Mouse (Mus musculus) liver, embryonic 12.5 days (tissue): Measurements from ENCODE around the gene Fads6. TPM values are rescaled to one million over a fixed set of nuclear protein-coding genes. Genes with fewer than 3 reads are reported as not detected.

Experiments used
- ATAC-seq: fragments of 200-750 bp; cut with Nextera tagmentation; 2 replicates; pipeline ENCODE4 v1.8.0; 2017; ENCODE audit warnings: moderate number of reproducible peaks, mild to moderate bottlenecking, moderate library complexity
- H3K27ac ChIP-seq: fragments of 300-500 bp; sonication (generic); 2 replicates; pipeline ENCODE4 v1.5.1; 2016; ENCODE audit warnings: mild to moderate bottlenecking
- H3K27me3 ChIP-seq: fragments of 300-500 bp; sonication (generic); replicated peaks from 2 replicates; pipeline ENCODE4 v1.6.1; 2016; ENCODE audit warnings: mild to moderate bottlenecking, moderate library complexity
- H3K36me3 ChIP-seq: fragments of 300-500 bp; sonication (generic); 2 replicates; pipeline ENCODE4 v1.6.1; 2016; ENCODE audit warnings: mild to moderate bottlenecking, moderate library complexity
- H3K4me1 ChIP-seq: fragments of 300-500 bp; sonication (generic); 2 replicates; pipeline ENCODE4 v1.6.1; 2016
- H3K4me2 ChIP-seq: fragments of 300-500 bp; sonication (generic); 2 replicates; pipeline ENCODE4 v1.6.1; 2016; ENCODE audit warnings: mild to moderate bottlenecking, moderate library complexity
- H3K4me3 ChIP-seq: fragments of 300-500 bp; sonication (generic); 2 replicates; pipeline ENCODE4 v1.5.1; 2016; ENCODE audit warnings: mild to moderate bottlenecking, moderate library complexity
- H3K9ac ChIP-seq: fragments of 300-500 bp; sonication (generic); 2 replicates; pipeline ENCODE4 v1.6.1; 2016; ENCODE audit warnings: mild to moderate bottlenecking, moderate library complexity
- H3K9me3 ChIP-seq: fragments of 300-500 bp; sonication (generic); replicated peaks from 2 replicates; pipeline ENCODE4 v1.6.1; 2016; ENCODE audit warnings: mild to moderate bottlenecking, moderate library complexity
- WGBS: fragments of 180-500 bp; shearing (Covaris S2); methylation state at CpG from one replicate; pipeline ENCODE4 v1.1.7; 2016; ENCODE audit not compliant: insufficient replicate concordance; 5-methylcytosine and 5-hydroxymethylcytosine counted together
- polyA plus RNA-seq: library from polyadenylated mRNA; unstranded; fragments of >200 nt; fragmentation: Nextera tagmentation; extraction: Ambion mirVana; gene quantifications from 2 replicates; pipeline ENCODE4 v1.2.1, GENCODE M21; 2016

Fads6 gene
- polyA plus RNA-seq, 1 experiment from 2014 or later = 2.4 TPM

GRCm38 (mm10) chr11:115244840-115245239 is 52.6 kb downstream of the Fads6 start:
- peaks cover 32% of the 10 kb centered on the region for H3K4me1 ChIP-seq
- no peak overlapping the region for H3K4me3 ChIP-seq
- ATAC-seq = peak; percentile 67
- WGBS = 71% methylated on average over 8 of the region's 8 CpGs
- no peak overlapping the region for H3K4me2 ChIP-seq
- H3K27me3 ChIP-seq = peaks cover 37% of the 10 kb centered on the region
- H3K27ac ChIP-seq = peak overlapping the region; percentile 52
- H3K36me3 ChIP-seq = peaks cover 22% of the 10 kb centered on the region
- H3K9ac ChIP-seq = no peak overlapping the region
- H3K9me3 ChIP-seq = no peaks in the 10 kb centered on the region

GRCm38 (mm10) chr11:115243783-115244182 is 53.7 kb downstream of the Fads6 start:
- Histone ChIP-seq H3K27ac (peak overlapping the region; percentile 52; the same call in 1 of the 2 replicates), H3K9me3 (no peaks in the 10 kb centered on the region), H3K36me3 (peaks cover 22% of the 10 kb centered on the region), H3K4me3 (no peak overlapping the region), H3K4me2 (no peak overlapping the region), H3K4me1 (peaks cover 30% of the 10 kb centered on the region), H3K9ac (no peak overlapping the region), H3K27me3 (peaks cover 27% of the 10 kb centered on the region)
- peak; percentile 25; the same call in 1 of the 2 replicates for ATAC-seq
- WGBS = 73% methylated on average over 12 of the region's 12 CpGs

GRCm38 (mm10) chr11:115242746-115243145 is 54.7 kb downstream of the Fads6 start:
- 63% methylated on average over 3 of the region's 3 CpGs for WGBS
- Histone ChIP-seq H3K9ac (no peak overlapping the region), H3K4me3 (no peak overlapping the region), H3K36me3 (peaks cover 22% of the 10 kb centered on the region), H3K4me2 (no peak overlapping the region), H3K27ac (no peak overlapping the region), H3K9me3 (no peaks in the 10 kb centered on the region), H3K27me3 (peaks cover 16% of the 10 kb centered on the region), H3K4me1 (peaks cover 28% of the 10 kb centered on the region)
- no peak for ATAC-seq

- Histone ChIP-seq H3K27me3 (peaks cover 3% of the 10 kb centered on the region), H3K9ac (no peak overlapping the region), H3K36me3 (peaks cover 22% of the 10 kb centered on the region), H3K4me2 (no peak overlapping the region), H3K27ac (no peak overlapping the region), H3K9me3 (no peaks in the 10 kb centered on the region), H3K4me3 (no peak overlapping the region), H3K4me1 (peaks cover 20% of the 10 kb centered on the region)
- ATAC-seq = no peak
- WGBS = 72% methylated on average over 11 of the region's 11 CpGs
These were observed 56.1 kb downstream of the Fads6 start for GRCm38 (mm10) chr11:115241402-115241801.

- peaks cover 24% of the 10 kb centered on the region for H3K4me1 ChIP-seq
- H3K4me2 ChIP-seq = no peak overlapping the region
- H3K9ac ChIP-seq = no peak overlapping the region
- H3K27me3 ChIP-seq = no peaks in the 10 kb centered on the region
- no peaks in the 10 kb centered on the region; the same call in 1 of the 2 replicates for H3K36me3 ChIP-seq
- no peak for ATAC-seq
- H3K4me3 ChIP-seq = no peak overlapping the region
- H3K9me3 ChIP-seq = no peaks in the 10 kb centered on the region
- 43% methylated on average over 5 of the region's 5 CpGs for whole genome bisulfite sequencing
- no peak overlapping the region for H3K27ac ChIP-seq
These were observed 60.9 kb downstream of the Fads6 start for GRCm38 (mm10) chr11:115236570-115236969.

GRCm38 (mm10) chr11:115234320-115235044 is 63.0 kb downstream of the Fads6 start:
- H3K36me3 ChIP-seq = no peaks in the 10 kb centered on the region; the same call in 1 of the 2 replicates
- no peaks in the 10 kb centered on the region for H3K9me3 ChIP-seq
- WGBS = 77% methylated on average over 15 of the region's 15 CpGs
- H3K4me3 ChIP-seq = no peak overlapping the region
- H3K4me1 ChIP-seq = peaks cover 38% of the 10 kb centered on the region
- no peak for ATAC-seq
- no peak overlapping the region for H3K4me2 ChIP-seq
- no peak overlapping the region for H3K9ac ChIP-seq
- no peaks in the 10 kb centered on the region for H3K27me3 ChIP-seq
- H3K27ac ChIP-seq = no peak overlapping the region

GRCm38 (mm10) chr11:115233526-115234290 is 63.8 kb downstream of the Fads6 start:
- Histone ChIP-seq H3K4me1 (peaks cover 45% of the 10 kb centered on the region), H3K9ac (no peak overlapping the region), H3K27me3 (no peaks in the 10 kb centered on the region), H3K9me3 (no peaks in the 10 kb centered on the region), H3K36me3 (no peaks in the 10 kb centered on the region), H3K4me3 (no peak overlapping the region), H3K4me2 (no peak overlapping the region), H3K27ac (no peak overlapping the region)
- WGBS = 80% methylated on average over 20 of the region's 20 CpGs
- no peak for ATAC-seq

- H3K9me3 ChIP-seq = no peaks in the 10 kb centered on the region
- 80% methylated on average over 5 of the region's 5 CpGs for WGBS
- no peak overlapping the region for H3K9ac ChIP-seq
- no peak overlapping the region for H3K4me3 ChIP-seq
- no peaks in the 10 kb centered on the region for H3K27me3 ChIP-seq
- no peak overlapping the region for H3K27ac ChIP-seq
- no peak overlapping the region for H3K4me2 ChIP-seq
- H3K4me1 ChIP-seq = peaks cover 52% of the 10 kb centered on the region
- no peaks in the 10 kb centered on the region for H3K36me3 ChIP-seq
- no peak for ATAC-seq
These were observed 64.6 kb downstream of the Fads6 start for GRCm38 (mm10) chr11:115232889-115233288.

- no peaks in the 10 kb centered on the region for H3K27me3 ChIP-seq
- no peak overlapping the region for H3K4me2 ChIP-seq
- no peaks in the 10 kb centered on the region for H3K36me3 ChIP-seq
- ATAC-seq = no peak
- WGBS = 64% methylated on average over 9 of the region's 9 CpGs
- no peak overlapping the region for H3K27ac ChIP-seq
- H3K9me3 ChIP-seq = no peaks in the 10 kb centered on the region
- H3K4me1 ChIP-seq = peaks cover 62% of the 10 kb centered on the region
- no peak overlapping the region for H3K9ac ChIP-seq
- no peak overlapping the region for H3K4me3 ChIP-seq
These were observed 65.5 kb downstream of the Fads6 start for GRCm38 (mm10) chr11:115231924-115232323.

- Histone ChIP-seq H3K27me3 (no peaks in the 10 kb centered on the region), H3K9me3 (no peaks in the 10 kb centered on the region), H3K4me3 (no peak overlapping the region), H3K9ac (no peak overlapping the region), H3K27ac (0 out of 2 replicates have a peak overlapping the region, but pooled peaks have one; percentile 4), H3K4me2 (no peak overlapping the region), H3K4me1 (peaks cover 65% of the 10 kb centered on the region), H3K36me3 (no peaks in the 10 kb centered on the region)
- ATAC-seq = no peak
- WGBS = 38% methylated on average over 14 of the region's 14 CpGs
These were observed 66.1 kb downstream of the Fads6 start for GRCm38 (mm10) chr11:115231168-115231915.
